Mouse (Mus musculus) embryonic stem cell, embryonic (primary cell): ENCODE results near the gene Ceacam15.
"Not testable (repeated sequence)": the region's sequence is repeated elsewhere in the genome, so short reads cannot be mapped to it uniquely, and the experiment has no call there.

ENCODE experiments used
- CTCF ChIA-PET, 4 experiments: fragments of 300-600 bp in 2 of 4; fragments of 350-600 bp in 2 of 4; sonication (Branson Sonifier 250); formaldehyde crosslinking; loops; one replicate each; lab custom pipeline; 2022; ENCODE audit warnings: inconsistent platforms in 2 of 4; lab: Charles Lee
- POLR2A ChIA-PET, 4 experiments: fragments of 300-600 bp in 2 of 4; fragments of 350-600 bp in 2 of 4; sonication (Branson Sonifier 250); formaldehyde crosslinking; loops; one replicate each; lab custom pipeline; 2022; ENCODE audit warnings: antibody characterized with exemption in 4 of 4, inconsistent platforms in 1 of 4; lab: Charles Lee

Gene Ceacam15

GRCm38 (mm10) chr7:16675605-16676004 is at the start of gene Ceacam15:
Ceacam15 (minus strand) TSS chr7:16675705.
- CTCF ChIA-PET, result no interaction called here
- POLR2A ChIA-PET, result interaction anchor here in 1 of 4 experiments (0.8 kb wide), 1 partner anchor 219 kb away, joined by 3 read pairs; no protein-coding TSS in a partner anchor

GRCm38 (mm10) chr7:16722490-16722889 is 47.0 kb upstream of the Ceacam15 start:
- CTCF ChIA-PET, result interaction anchor here in 2 of 4 experiments (0.6 kb wide), 2 partner anchors 48 to 104 kb away, joined by 3 read pairs; no protein-coding TSS in a partner anchor
- POLR2A ChIA-PET, result interaction anchor here in 1 of 4 experiments (1.4 kb wide), 1 partner anchor 48 kb away, joined by 10 read pairs; no protein-coding TSS in a partner anchor

DNA sequence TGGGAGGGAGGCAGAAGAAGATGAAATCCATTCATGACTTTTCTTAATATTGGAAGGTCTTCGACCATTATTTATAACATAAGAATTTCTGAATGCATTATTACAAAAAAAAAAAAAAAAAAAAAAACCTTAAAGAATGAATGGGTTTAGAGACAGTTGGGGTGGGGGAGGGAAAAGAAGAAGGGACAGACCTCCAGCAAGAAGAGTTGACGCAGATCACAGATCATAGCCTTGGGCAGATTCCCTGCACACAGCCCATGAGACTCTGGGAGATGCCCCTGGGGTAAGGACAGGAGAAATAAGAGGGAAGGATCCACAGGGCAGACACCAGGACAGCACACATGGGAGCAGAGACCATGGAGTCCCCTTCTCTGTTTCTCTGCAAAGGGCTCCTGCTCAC is 46.1 kb upstream of the Ceacam15 start, which contains the start of gene Ceacam9:
TSS of gene Ceacam9 (plus strand) at position 301 of the 400 bp plus-strand sequence.
- ChIA-PET CTCF (no interaction called here), POLR2A (no interaction called here)

GRCm38 (mm10) chr7:16716456-16717152 is 41.1 kb upstream of the Ceacam15 start:
- ChIA-PET POLR2A (interaction anchor here in 2 of 4 experiments (0.5 to 0.8 kb wide), 2 partner anchors 36 to 39 kb away, joined by 3 to 4 read pairs; no protein-coding TSS in a partner anchor), CTCF (interaction anchor here in 1 of 4 experiments (0.7 kb wide), 1 partner anchor 36 kb away, joined by 4 read pairs; no protein-coding TSS in a partner anchor)

GRCm38 (mm10) chr7:16712633-16713415 is 37.3 kb upstream of the Ceacam15 start:
- CTCF ChIA-PET, result interaction anchor here (0.6 to 1.6 kb wide), 15 partner anchors 11 to 746 kb away, joined by 3 to 15 read pairs (median 4); partner anchors contain the start of genes Dact3 (in 1 of the 4) and Ehd2 (in 1 of the 4)
- POLR2A ChIA-PET, result interaction anchor here in 2 of 4 experiments (0.7 to 1.2 kb wide), 3 partner anchors 11 to 418 kb away, joined by 3 read pairs; no protein-coding TSS in a partner anchor

GRCm38 (mm10) chr7:16710604-16711003 is 35.1 kb upstream of the Ceacam15 start:
- ChIA-PET CTCF (interaction anchor here in 1 of 4 experiments (0.9 kb wide), 1 partner anchor 9 kb away, joined by 5 read pairs; no protein-coding TSS in a partner anchor), POLR2A (no interaction called here)

DNA sequence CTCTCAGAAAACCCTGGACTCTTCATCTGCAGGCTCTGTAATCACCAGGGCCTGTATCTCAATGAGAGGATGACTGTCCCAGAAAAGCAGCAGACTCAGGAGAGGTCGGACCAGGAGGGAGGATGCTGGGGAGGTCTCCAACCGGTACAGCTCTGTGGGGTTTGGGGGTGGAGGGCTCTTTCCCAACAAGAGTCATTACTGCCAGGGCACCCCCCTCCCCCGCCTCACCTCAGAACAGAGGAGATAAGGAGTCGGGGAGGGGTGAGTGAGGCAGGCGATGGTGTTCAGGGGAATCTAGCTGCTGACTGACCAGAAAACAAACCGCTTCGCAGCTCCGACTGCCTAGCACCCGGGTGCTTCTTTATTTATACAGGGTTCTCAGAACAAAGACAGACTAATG is 32.7 kb upstream of the Ceacam15 start:
- ChIA-PET CTCF (interaction anchor here in 1 of 4 experiments (1.0 to 1.3 kb wide), 2 partner anchors 13 to 79 kb away, joined by 3 to 5 read pairs; no protein-coding TSS in a partner anchor), POLR2A (interaction anchor here in 1 of 4 experiments (0.6 kb wide), 1 partner anchor 800 kb away, joined by 3 read pairs; no protein-coding TSS in a partner anchor)

GRCm38 (mm10) chr7:16706385-16706784 is 30.9 kb upstream of the Ceacam15 start:
- ChIA-PET POLR2A (interaction anchor here in 1 of 4 experiments (0.5 kb wide), 1 partner anchor 121 kb away, joined by 3 read pairs; no protein-coding TSS in a partner anchor), CTCF (interaction anchor here in 3 of 4 experiments (0.6 to 1.0 kb wide), 4 partner anchors 10 to 62 kb away, joined by 3 read pairs; no protein-coding TSS in a partner anchor)

DNA sequence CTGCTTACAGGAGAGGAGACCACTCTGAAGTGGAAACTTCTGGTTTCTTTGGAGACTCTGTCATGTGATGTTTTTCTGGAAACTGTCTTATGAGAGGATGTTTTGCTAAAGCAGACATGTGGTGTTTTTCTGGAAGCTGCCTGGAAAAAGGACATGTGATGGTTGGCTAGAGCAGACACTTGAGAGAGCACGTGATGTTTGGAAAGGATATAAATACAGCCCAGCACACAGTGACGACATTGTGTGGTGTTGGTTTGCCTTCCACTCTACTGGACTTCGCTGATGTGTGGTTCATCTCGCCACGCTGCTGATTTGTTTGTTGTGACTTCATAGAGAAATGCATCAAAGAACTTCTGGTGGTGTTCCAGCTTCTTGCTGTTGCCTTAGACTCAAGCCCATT is 25.1 kb upstream of the Ceacam15 start:
- CTCF ChIA-PET, result interaction anchor here in 2 of 4 experiments (1.0 to 2.3 kb wide), 2 partner anchors 10 to 11 kb away, joined by 3 to 5 read pairs; no protein-coding TSS in a partner anchor
- POLR2A ChIA-PET, result no interaction called here

DNA sequence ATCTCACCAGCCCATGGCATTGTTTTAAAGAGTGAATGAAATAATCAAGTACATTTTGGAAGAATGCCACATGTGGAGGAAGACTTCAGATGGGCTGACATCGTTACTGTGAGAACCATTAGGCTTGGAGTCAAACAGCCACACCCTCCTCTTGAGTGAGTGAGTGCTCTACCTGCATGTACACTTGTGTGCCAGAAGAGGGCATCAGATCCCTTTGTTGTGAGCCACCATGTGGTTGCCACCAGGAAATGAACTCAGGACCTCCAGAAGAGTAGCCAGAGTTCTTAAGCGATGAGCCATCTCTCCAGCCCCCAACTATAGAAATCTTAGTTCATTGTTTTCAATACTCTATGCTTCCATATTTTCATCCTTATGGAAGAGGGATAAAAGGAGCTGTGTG is 23.5 kb upstream of the Ceacam15 start:
- ChIA-PET CTCF (interaction anchor here in 3 of 4 experiments (1.0 to 1.3 kb wide), 6 partner anchors 9 to 147 kb away, joined by 3 to 5 read pairs (median 4); no protein-coding TSS in a partner anchor), POLR2A (interaction anchor here in 1 of 4 experiments (1.2 kb wide), 1 partner anchor 29 kb away, joined by 3 read pairs; no protein-coding TSS in a partner anchor)

DNA sequence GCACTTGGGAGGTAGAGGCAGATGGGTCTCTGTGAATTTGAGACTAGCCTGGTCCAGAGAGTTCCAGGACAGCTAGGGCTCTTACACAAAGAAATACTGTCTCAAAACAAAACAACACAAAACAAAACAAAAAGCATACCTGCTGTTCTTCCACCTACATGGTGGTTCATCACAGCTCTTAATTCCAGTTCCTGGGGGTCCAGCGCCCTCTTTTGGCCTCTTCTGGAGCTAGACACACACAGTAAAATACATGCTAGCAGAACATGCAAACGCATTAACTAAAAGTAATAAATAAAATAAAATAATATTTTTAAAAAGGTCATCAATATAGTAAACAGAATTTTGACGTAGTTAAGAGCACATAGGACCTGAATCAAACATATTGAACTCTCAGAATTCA is 19.5 kb upstream of the Ceacam15 start:
- ChIA-PET CTCF (interaction anchor here (0.5 to 3.1 kb wide), 28 partner anchors 11 to 432 kb away, joined by 3 to 30 read pairs (median 3); no protein-coding TSS in a partner anchor), POLR2A (interaction anchor here in 1 of 4 experiments (1.2 kb wide), 1 partner anchor 65 kb away, joined by 3 read pairs; no protein-coding TSS in a partner anchor)

- ChIA-PET POLR2A (interaction anchor here in 1 of 4 experiments (1.1 to 1.2 kb wide), 2 partner anchors 133 to 198 kb away, joined by 3 read pairs; no protein-coding TSS in a partner anchor), CTCF (interaction anchor here in 3 of 4 experiments (0.6 to 1.5 kb wide), 21 partner anchors 9 to 371 kb away, joined by 3 to 12 read pairs (median 3); partner anchors contain the start of genes Gng8 (in 1 of the 3) and Prkd2 (in 1 of the 3))
Observed at GRCm38 (mm10) chr7:16689196-16689595, 13.7 kb upstream of the Ceacam15 start.

DNA sequence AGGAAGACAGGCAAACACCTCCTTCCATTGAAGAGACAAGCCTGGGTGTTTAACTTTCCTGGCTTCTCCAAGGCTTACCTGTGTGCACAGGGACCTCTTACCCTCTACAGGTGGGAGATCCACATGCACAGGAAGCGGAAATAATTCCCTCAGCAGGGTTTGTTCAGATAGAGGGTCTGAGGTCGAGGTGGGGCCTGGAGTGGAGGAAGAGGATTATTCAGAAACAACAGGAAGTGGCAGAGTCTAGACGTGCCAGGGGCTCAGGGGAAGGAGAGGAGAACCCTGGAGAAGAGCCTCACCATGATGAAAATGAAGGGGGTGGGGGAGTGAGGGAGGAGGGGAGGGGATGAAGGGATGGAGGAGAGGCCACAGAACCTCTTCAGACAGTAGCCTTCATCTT is 4.7 kb upstream of the Ceacam15 start:
- POLR2A ChIA-PET, result interaction anchor here in 2 of 4 experiments (0.7 to 0.9 kb wide), 2 partner anchors 36 to 109 kb away, joined by 3 to 4 read pairs; no protein-coding TSS in a partner anchor

GRCm38 (mm10) chr7:16674699-16675098 is 806 bp downstream of the Ceacam15 start:
- ChIA-PET CTCF (interaction anchor here in 2 of 4 experiments (0.8 to 1.4 kb wide), 3 partner anchors 15 to 212 kb away, joined by 4 read pairs; no protein-coding TSS in a partner anchor), POLR2A (interaction anchor here in 1 of 4 experiments (0.6 to 1.0 kb wide), 2 partner anchors 48 to 291 kb away, joined by 3 to 10 read pairs; no protein-coding TSS in a partner anchor)

More for the DNA sequence above, 4.7 kb upstream of the Ceacam15 start:
- CTCF ChIA-PET, result interaction anchor here in 2 of 4 experiments (1.0 to 1.7 kb wide), 4 partner anchors 10 to 51 kb away, joined by 3 to 5 read pairs (median 4); no protein-coding TSS in a partner anchor

GRCm38 (mm10) chr7:16673823-16674222 is 1.7 kb downstream of the Ceacam15 start:
- ChIA-PET CTCF (interaction anchor here in 2 of 4 experiments (0.5 to 1.4 kb wide), 4 partner anchors 15 to 211 kb away, joined by 3 to 4 read pairs (median 4); no protein-coding TSS in a partner anchor), POLR2A (interaction anchor here in 2 of 4 experiments (0.6 to 1.0 kb wide), 4 partner anchors 13 to 292 kb away, joined by 3 to 10 read pairs (median 3); no protein-coding TSS in a partner anchor)

DNA sequence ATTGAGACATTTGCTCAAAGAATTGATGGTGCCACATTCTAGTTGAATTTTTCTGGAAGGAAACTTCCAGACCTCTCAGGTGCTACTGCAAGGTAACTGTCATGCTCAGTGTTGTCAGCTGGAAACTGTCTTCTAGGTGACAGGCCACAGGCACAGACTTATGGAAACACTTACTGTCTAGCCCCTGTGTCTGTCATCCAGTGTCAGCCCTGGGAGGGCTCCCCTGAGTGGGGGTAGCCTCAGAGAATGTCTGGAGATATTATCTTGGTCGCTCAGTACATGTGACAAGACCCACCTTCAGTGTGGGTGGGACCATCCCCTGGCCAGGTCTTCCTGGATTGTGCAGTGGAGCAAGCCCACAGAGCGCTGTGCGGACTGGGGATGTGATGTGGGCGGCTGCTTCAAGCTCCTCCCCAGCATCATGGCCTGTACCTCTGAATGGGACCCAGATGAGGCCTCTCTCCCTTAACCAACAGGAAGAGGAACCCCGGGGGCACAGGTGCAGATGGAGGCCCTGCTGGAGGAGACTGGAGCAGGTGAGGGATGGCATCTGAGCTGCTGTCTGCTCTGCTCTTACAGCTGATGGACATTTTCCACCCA is 7.1 kb downstream of the Ceacam15 start:
- POLR2A ChIA-PET, result not testable (repeated sequence)
- CTCF ChIA-PET, result interaction anchor here in 1 of 4 experiments (0.6 kb wide), 1 partner anchor 253 kb away, joined by 3 read pairs; no protein-coding TSS in a partner anchor
